Mouse (Mus musculus): ENCODE measurements around the gene Lclat1.

Gene Lclat1

GRCm38 (mm10) chr17:73277770-73278169, 170.0 kb downstream of the Lclat1 start:
- DNase-seq (ENCODE audit: low spot score in 2 of 2) = peak in 1 of 2 experiments; percentile 14

- peak in 1 of 2 experiments; percentile 1 for DNase-seq (ENCODE audit: low spot score in 2 of 2)
These were observed 174.9 kb downstream of the Lclat1 start for GRCm38 (mm10) chr17:73282702-73283101.

- no peak for DNase-seq (ENCODE audit: low spot score in 2 of 2)
These were observed 176.5 kb downstream of the Lclat1 start for GRCm38 (mm10) chr17:73284301-73284700.

Measured in right cerebral cortex, postnatal 10 days (tissue).